Mouse (Mus musculus) layer of hippocampus, adult 9-11 months (tissue): ENCODE data around the gene Bloc1s6.

Experiments used
- DNase-seq: peaks from one replicate; pipeline ENCODE4 v3.0.0; 2022

Bloc1s6 gene

GRCm38 (mm10) chr2:122737894-122738830 lies at the start of gene Bloc1s6:
Gene Bloc1s6 (plus strand): TSS chr2:122738503.
- DNase-seq: peak; percentile 93

- DNase-seq: no peak
Observed at GRCm38 (mm10) chr2:122697526-122697925, 40.8 kb upstream of the Bloc1s6 start.

GRCm38 (mm10) chr2:122701012-122701411 lies 37.3 kb upstream of the Bloc1s6 start:
- DNase-seq: no peak

- DNase-seq: no peak
Observed at GRCm38 (mm10) chr2:122701871-122702180, 36.5 kb upstream of the Bloc1s6 start.

GRCm38 (mm10) chr2:122702181-122703036 lies 35.9 kb upstream of the Bloc1s6 start, which contains the start of gene Slc30a4:
Gene Slc30a4 (minus strand): TSS chr2:122702663.
- DNase-seq: peak; percentile 73

GRCm38 (mm10) chr2:122704572-122704971 lies 33.7 kb upstream of the Bloc1s6 start:
- DNase-seq: no peak

GRCm38 (mm10) chr2:122708080-122708479 lies 30.2 kb upstream of the Bloc1s6 start:
- no peak for DNase-seq

- no peak for DNase-seq
Observed at GRCm38 (mm10) chr2:122709156-122709555, 29.1 kb upstream of the Bloc1s6 start.

- no peak for DNase-seq
Observed at GRCm38 (mm10) chr2:122711911-122712310, 26.4 kb upstream of the Bloc1s6 start.

GRCm38 (mm10) chr2:122712848-122713247 lies 25.5 kb upstream of the Bloc1s6 start:
- no peak for DNase-seq

- DNase-seq: no peak
Observed at GRCm38 (mm10) chr2:122715148-122715692, 23.1 kb upstream of the Bloc1s6 start.

- DNase-seq: no peak
Observed at GRCm38 (mm10) chr2:122716301-122716842, 21.9 kb upstream of the Bloc1s6 start.

- no peak for DNase-seq
Observed at GRCm38 (mm10) chr2:122719232-122719631, 19.1 kb upstream of the Bloc1s6 start.

- DNase-seq: no peak
Observed at GRCm38 (mm10) chr2:122720564-122720963, 17.7 kb upstream of the Bloc1s6 start.

- DNase-seq: no peak
Observed at GRCm38 (mm10) chr2:122725604-122726003, 12.7 kb upstream of the Bloc1s6 start.

- no peak for DNase-seq
Observed at GRCm38 (mm10) chr2:122731456-122731855, 6.8 kb upstream of the Bloc1s6 start.

GRCm38 (mm10) chr2:122739023-122739422 lies 720 bp downstream of the Bloc1s6 start:
- peak; percentile 12 for DNase-seq

GRCm38 (mm10) chr2:122746461-122746860 lies 8.2 kb downstream of the Bloc1s6 start:
- DNase-seq: no peak

- peak; percentile 15 for DNase-seq
Observed at GRCm38 (mm10) chr2:122753739-122754343, 15.5 kb downstream of the Bloc1s6 start.

- no peak for DNase-seq
Observed at GRCm38 (mm10) chr2:122759791-122760190, 21.5 kb downstream of the Bloc1s6 start.

GRCm38 (mm10) chr2:122762991-122763390 lies 24.7 kb downstream of the Bloc1s6 start:
- DNase-seq: no peak

- no peak for DNase-seq
Observed at GRCm38 (mm10) chr2:122764526-122764925, 26.2 kb downstream of the Bloc1s6 start.
